Mouse (Mus musculus) neutrophil, adult 59 days (primary cell): ENCODE results near the gene Pgp. TPM values are rescaled to one million over a fixed set of nuclear protein-coding genes. Genes with fewer than 3 reads are reported as not detected.

Experiments
- total RNA-seq, 2 experiments: library from RNA; stranded (reverse); gene quantifications; 1 replicate in 1 of 2; 2 replicates in 1 of 2; pipeline ENCODE4 v1.2.4; 2023

Pgp gene
- 10 to 100 TPM; 24.7 to 26.6 TPM for total RNA-seq

DNA sequence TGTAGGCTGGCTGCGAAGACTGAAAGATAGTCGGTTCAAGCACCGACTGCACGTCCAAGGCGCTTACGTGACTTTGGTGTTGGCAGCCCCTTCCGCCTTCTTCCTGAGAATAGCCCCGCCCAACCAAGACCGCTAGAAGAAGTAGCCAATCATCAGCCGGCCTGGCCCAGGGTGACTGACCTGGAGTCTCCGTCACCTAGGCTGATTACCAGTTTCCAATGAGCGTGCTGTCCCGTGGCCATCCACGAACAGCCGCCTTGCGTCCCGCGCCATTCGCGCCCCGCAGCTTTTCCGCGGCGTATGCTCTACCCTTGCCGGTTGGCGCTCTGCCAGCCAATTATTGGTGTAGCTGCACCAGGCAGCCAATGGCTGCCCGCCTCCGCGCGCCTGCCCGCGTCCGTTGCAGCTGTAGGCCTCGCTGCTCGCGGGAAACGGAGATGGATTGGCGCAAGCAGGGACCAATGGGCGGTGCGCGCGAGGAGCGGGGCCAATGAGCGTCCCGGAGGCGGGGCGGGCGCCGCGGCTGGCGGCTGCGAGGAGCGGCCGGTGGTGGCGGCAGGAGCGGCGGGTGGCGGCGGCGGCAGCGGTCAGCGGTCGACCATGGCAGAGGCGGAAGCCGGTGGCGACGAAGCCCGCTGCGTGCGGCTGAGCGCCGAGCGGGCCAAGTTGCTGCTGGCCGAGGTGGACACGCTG, at the start of gene Pgp, which contains the start of gene E4f1:
Pgp (plus strand) TSS at position 483 of the 693 bp plus-strand sequence.
E4f1 (minus strand) TSS at position 404 of the 693 bp plus-strand sequence.

DNA sequence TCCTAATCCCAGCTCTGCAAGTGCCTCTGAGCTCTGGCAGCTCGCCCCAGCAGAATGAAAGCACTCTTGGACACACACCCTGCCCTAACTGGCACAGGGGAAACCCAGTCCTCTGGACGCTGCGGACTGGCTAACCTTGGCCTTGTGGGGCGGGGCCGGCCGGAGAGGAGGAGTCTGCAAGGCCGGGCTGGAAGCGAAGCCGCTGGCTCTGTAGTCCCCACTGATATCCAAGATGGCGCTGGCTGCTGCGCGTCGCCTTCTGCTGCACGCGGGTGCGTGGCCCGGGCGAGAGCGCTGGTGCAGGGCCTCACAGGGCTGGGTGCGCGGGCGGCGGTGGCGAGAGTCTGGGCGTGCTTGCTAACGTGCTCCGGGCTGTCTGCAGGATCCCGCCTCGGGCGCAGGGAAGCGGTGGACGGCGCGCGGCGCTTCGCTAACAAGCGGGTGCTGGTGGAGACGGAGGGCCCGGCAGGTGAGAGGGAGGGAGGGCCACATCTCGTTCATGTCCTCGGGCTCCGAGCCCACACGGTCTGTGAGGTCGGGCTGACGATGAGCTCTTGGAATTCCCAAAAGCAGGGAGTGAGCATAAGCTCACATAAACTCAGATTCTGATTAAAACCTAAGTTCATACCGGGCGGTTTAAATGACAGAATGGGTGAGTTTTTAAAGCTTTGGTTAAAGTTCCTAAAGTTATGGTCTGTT, 43.6 kb upstream of the Pgp start, which contains the start of gene Eci1:
Eci1 (plus strand) TSS at position 171 of the 699 bp plus-strand sequence.

DNA sequence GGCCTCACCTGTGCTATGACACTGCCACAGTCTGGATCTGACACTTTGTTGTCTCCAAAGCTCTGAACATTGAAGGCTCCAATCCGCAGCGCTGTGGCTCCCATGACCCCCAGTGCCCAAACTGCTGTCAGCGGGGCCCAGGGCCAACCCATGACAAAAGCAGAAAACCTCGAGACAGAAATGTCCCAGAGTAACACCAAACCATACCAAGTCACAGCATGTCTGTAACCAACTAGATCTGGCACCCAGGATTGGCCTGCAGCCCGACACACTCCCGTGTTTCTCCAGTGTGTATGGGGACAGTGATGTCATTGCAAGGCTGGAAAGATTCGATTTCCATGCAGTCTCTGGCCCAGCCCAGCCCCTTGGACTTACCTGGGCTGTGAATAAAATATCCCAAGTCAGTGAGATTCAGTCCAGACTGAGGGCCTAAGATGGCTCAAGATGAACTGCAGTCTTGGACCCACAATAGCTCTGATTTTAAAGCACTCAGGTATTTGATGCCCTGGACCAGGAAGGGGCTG, 27.5 kb upstream of the Pgp start, which contains the start of gene Dnase1l2:
Dnase1l2 (minus strand) TSS at position 474 of the 524 bp plus-strand sequence.

DNA sequence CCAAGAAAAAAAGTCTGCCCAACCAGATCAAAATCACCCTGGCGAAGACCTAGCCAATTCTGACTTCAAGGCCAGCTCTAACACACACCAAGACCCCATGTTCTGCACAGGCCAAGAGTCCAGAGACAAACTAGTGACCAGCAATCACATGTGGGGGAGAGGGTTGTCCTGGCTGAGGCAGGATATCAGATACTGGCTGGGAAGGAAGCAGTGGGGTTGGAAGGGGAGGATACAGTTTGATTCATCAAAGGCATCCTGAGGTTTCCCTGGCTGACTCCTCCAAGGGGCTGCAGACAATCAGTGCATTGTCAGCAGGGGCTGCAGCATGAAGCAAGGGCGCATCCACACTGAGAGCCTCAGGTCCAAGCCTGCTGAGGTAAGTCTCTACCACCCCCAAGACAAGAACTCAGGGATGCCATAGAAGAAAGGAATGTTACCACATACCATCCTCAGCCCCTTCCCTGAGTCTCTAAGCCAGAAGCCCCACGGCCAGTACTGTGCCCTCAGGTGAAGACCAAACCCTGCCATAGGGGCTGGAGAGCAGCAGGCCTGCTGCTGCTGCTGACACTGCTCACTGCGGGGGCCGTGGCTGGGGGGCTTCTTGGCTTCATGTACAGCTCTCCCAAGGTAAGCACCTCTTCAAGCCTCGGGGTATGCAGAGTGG, 3.6 kb downstream of the Pgp start, which contains the start of gene Bricd5:
Bricd5 (plus strand) TSS at position 273 of the 664 bp plus-strand sequence.

DNA sequence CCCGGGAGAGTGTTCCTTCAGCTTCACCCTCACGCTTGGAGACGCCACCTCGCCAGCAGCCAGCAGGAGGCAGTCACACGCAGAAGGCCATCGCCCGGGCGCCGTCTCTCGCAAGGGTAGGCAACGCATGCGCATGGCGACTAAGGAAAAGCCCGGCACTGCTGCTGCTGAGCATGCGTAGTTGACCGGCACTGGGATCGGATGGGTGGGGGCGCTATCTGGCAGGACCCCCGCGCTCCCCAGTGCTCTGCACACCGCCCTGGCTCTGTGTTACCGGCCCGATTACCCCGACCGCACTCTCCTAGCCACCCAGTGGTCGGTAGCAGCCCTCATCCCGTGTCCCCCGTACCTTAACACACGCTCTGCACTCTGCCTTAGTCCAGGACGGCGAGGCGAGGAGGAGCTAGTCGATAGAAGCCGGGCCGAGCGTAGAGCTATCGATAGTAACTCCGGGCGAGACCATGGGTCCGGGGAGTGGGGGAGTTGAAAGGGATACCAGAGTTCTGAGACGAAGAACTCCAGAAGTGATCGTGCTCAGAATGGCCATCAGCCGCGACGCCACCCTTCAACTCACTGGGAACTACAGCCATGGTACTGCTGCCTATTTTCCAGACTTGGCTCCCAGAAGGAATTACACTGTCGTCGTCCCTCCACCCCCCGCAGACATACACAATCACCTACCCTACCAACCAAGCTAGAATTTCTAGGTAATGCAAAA, 8.6 kb downstream of the Pgp start, which contains the start of gene Mlst8:
Mlst8 (minus strand) TSS at position 416 of the 718 bp plus-strand sequence.

DNA sequence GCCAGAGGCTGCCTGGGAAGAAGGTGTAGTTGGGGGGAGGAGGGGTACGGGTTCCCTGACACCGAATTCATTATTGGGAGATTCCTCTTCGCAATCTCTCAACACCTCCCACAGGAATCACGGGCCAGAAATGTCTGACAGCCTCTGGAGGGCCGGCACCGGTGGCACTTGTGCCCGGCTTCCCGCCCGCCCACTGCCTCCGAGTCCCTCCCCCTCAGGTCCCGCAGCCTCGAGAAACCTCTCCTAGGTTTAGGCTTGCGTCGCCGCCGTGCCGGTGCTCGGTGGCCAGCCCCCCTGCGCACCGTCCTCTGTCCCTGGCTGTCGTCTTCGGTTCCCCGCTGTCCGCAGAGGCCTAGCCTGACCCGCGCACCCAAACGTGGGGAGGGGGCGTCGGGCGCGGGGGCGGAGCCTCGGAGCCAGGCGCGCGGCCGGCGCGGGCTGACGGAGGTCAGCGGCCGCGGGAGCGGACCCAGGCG, 18.0 kb downstream of the Pgp start, which contains the start of gene Caskin1:
Caskin1 (plus strand) TSS at position 416 of the 476 bp plus-strand sequence.

Other genes with a start within 250 kb of the Pgp start
- 1 to 10 TPM; 8.8 to 9.9 TPM for gene Tedc2, start 249.5 kb upstream of the Pgp start, total RNA-seq
- 10 to 100 TPM; 44.1 to 49.2 TPM for gene Ccnf, start 218.9 kb upstream of the Pgp start, total RNA-seq
- gene Abca17, start 119.3 kb upstream of the Pgp start, total RNA-seq, result under 1 TPM in 1 of 2 experiments, not detected in 1; 0.07 TPM
- gene Abca3, start 118.4 kb upstream of the Pgp start, total RNA-seq, result 10 to 100 TPM; 37.7 to 42.7 TPM
- 10 to 100 TPM; 61.6 to 70.5 TPM for gene Rnps1, start 55.8 kb upstream of the Pgp start, total RNA-seq
- 10 to 100 TPM; 11.5 to 14.1 TPM for gene Eci1, start 43.8 kb upstream of the Pgp start, total RNA-seq
- gene Dnase1l2, start 27.3 kb upstream of the Pgp start, total RNA-seq, result 1 to 10 TPM; 2.0 to 2.3 TPM
- 10 to 100 TPM; 31.8 to 42.2 TPM for gene E4f1, start 79 bp upstream of the Pgp start, total RNA-seq
- not detected for gene Bricd5, start 3.5 kb downstream of the Pgp start, total RNA-seq
- gene Mlst8, start 8.7 kb downstream of the Pgp start, total RNA-seq, result 10 to 100 TPM; 42.8 to 46.1 TPM
- not detected for gene Caskin1, start 18.2 kb downstream of the Pgp start, total RNA-seq
- 100 to 1,000 TPM; 132 to 134 TPM for gene Traf7, start 57.5 kb downstream of the Pgp start, total RNA-seq
- gene Rab26, start 63.8 kb downstream of the Pgp start, total RNA-seq, result 1 to 10 TPM in 1 of 2 experiments, under 1 TPM in 1; 0.95 to 1.1 TPM
- 10 to 100 TPM; 16.1 to 22.7 TPM for gene Pkd1, start 79.4 kb downstream of the Pgp start, total RNA-seq
- 10 to 100 TPM; 54.4 to 55.6 TPM for gene Tsc2, start 162.2 kb downstream of the Pgp start, total RNA-seq
- gene Nthl1, start 162.3 kb downstream of the Pgp start, total RNA-seq, result 1 to 10 TPM; 1.3 to 2.5 TPM
- gene Slc9a3r2, start 179.9 kb downstream of the Pgp start, total RNA-seq, result 1 to 10 TPM; 2.1 to 3.1 TPM
- gene Npw, start 188.1 kb downstream of the Pgp start, total RNA-seq, result not detected
- 10 to 100 TPM; 27.1 to 28.0 TPM for gene Zfp598, start 199.3 kb downstream of the Pgp start, total RNA-seq
- gene Syngr3, start 219.6 kb downstream of the Pgp start, total RNA-seq, result not detected
- gene Gfer, start 225.8 kb downstream of the Pgp start, total RNA-seq, result 1 to 10 TPM; 7.6 to 9.4 TPM
- 1 to 10 TPM; 1.2 to 1.5 TPM for gene Noxo1, start 225.8 kb downstream of the Pgp start, total RNA-seq
- gene Tbl3, start 237.3 kb downstream of the Pgp start, total RNA-seq, result 10 to 100 TPM; 16.4 to 16.5 TPM
- gene Rnf151, start 247.7 kb downstream of the Pgp start, total RNA-seq, result not detected
- gene Rps2, start 247.7 kb downstream of the Pgp start, total RNA-seq, result 100 to 1,000 TPM; 535 to 536 TPM